Mouse (Mus musculus): Measurements from ENCODE around the gene Dgki. TPM values are rescaled to one million over a fixed set of nuclear protein-coding genes. Genes with fewer than 3 reads are reported as not detected.
A peak's percentile ranks its signal among the peaks of the same experiment; 100 is the strongest.

Gene Dgki
- polyA plus RNA-seq, 2 experiments, result 0.02 TPM; not detected in 1

DNA sequence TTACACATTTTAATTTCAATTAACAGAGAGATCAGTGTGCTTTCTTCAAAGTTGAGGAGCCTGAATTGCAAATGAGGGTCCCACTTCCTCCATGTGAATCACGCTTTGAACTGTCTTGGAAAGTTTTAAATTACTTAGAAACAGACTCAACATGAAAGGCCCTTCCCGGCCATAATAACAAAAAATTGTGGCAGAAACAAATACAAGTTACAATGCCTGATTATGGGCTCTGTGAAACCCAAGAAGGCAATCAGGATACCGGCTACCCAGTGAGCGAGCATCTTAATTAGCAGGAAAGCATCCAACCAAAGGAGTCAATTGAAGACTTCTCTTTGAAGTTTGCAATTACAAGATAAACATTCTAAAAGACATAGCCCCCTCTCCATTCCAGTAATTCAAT, 292.4 kb downstream of the Dgki start:
- Histone ChIP-seq H3K4me2 (ENCODE audit: low read depth) (no peak overlapping the region), H3K36me3 (replicated peaks; ENCODE audit: control insufficient read depth, insufficient read depth, low read depth) (no peaks in the 10 kb centered on the region), H3K9ac (replicated peaks) (no peak overlapping the region), H3K9me3 (ENCODE audit: control insufficient read depth, low read length) (no peaks in the 10 kb centered on the region), H3K4me3 (ENCODE audit: insufficient read depth in 1 of 2, low read depth in 2 of 2, low read length in 2 of 2) (no peak overlapping the region), H3K4me1 (replicated peaks; ENCODE audit: control insufficient read depth in 2 of 2, insufficient read depth in 2 of 2, low read length in 1 of 2) (no peaks in the 10 kb centered on the region), H3K27ac (no peak overlapping the region), H3K27me3 (ENCODE audit: control insufficient read depth, insufficient read depth, low read length) (no peaks in the 10 kb centered on the region)
- ATAC-seq (ENCODE audit: insufficient read depth), result no peak
- DNase-seq (ENCODE audit: low read depth in 3 of 3, low spot score in 3 of 3), result no peak
- WGBS (ENCODE audit: insufficient replicate concordance), result 48% methylated on average over 4 of the region's 4 CpGs
- TF ChIP-seq CTCF (IDR thresholded peaks at IDR 0.05; ENCODE audit: low read depth) (no peak), EP300 (IDR thresholded peaks at IDR 0.05; ENCODE audit: low read depth) (no peak)

DNA sequence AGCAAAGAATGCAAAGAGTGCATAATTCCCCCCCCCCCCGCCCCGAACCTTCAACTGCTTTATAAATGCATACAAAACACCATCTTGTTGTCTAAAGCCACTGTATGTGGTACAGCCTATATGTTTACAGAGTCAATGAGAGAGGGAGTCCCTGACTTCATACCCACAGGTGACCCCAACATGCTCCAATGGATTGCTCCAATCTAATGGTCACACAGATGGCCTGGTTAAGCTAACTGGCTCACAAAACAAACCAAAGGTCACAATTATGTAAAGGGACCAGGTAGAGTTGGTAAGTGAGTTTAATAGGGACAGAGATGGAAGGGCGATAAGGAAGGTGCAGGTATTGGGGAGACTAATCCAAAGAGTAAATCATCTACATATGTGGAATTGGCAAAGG, 295.1 kb downstream of the Dgki start:
- H3K36me3 ChIP-seq (replicated peaks; ENCODE audit: control insufficient read depth, insufficient read depth, low read depth), result no peaks in the 10 kb centered on the region
- no peak overlapping the region for H3K4me3 ChIP-seq (ENCODE audit: insufficient read depth in 1 of 2, low read depth in 2 of 2, low read length in 2 of 2)
- ATAC-seq (ENCODE audit: insufficient read depth) (no peak), DNase-seq (ENCODE audit: low read depth in 3 of 3, low spot score in 3 of 3) (peak in 1 of 3 experiments; percentile 7)
- H3K9ac ChIP-seq (replicated peaks), result no peak overlapping the region
- no peaks in the 10 kb centered on the region for H3K27me3 ChIP-seq (ENCODE audit: control insufficient read depth, insufficient read depth, low read length)
- no peaks in the 10 kb centered on the region for H3K4me1 ChIP-seq (replicated peaks; ENCODE audit: control insufficient read depth in 2 of 2, insufficient read depth in 2 of 2, low read length in 1 of 2)
- no peak overlapping the region for H3K4me2 ChIP-seq (ENCODE audit: low read depth)
- 57% methylated on average over 3 of the region's 3 CpGs for WGBS (ENCODE audit: insufficient replicate concordance)
- no peaks in the 10 kb centered on the region for H3K9me3 ChIP-seq (ENCODE audit: control insufficient read depth, low read length)
- TF ChIP-seq EP300 (IDR thresholded peaks at IDR 0.05; ENCODE audit: low read depth) (no peak), CTCF (IDR thresholded peaks at IDR 0.05; ENCODE audit: low read depth) (no peak)
- no peak overlapping the region for H3K27ac ChIP-seq

DNA sequence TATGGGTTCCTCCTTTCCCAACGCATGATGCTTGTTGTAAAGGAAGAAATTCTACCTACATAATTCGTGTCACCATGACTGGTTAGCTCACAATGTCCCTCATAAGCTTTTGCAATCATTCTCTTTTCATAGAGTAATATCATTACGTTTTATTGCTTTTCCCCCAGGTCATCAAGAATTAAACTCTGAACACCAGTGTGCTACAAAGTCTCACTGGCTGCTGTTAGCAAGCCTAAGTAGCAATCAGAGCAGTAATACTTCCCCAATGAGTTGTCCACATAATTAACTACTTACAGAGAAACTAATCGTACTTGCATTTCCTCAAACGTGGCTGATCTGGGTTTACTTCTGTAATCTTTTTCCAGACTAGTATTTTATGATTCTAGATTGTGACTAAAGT, 296.7 kb downstream of the Dgki start:
- no peak for TF ChIP-seq EP300 (IDR thresholded peaks at IDR 0.05; ENCODE audit: low read depth)
- no peak for TF ChIP-seq CTCF (IDR thresholded peaks at IDR 0.05; ENCODE audit: low read depth)
- Histone ChIP-seq H3K9me3 (ENCODE audit: control insufficient read depth, low read length) (no peaks in the 10 kb centered on the region), H3K9ac (replicated peaks) (no peak overlapping the region), H3K4me2 (ENCODE audit: low read depth) (no peak overlapping the region), H3K27ac (no peak overlapping the region), H3K4me1 (replicated peaks; ENCODE audit: control insufficient read depth in 2 of 2, insufficient read depth in 2 of 2, low read length in 1 of 2) (no peaks in the 10 kb centered on the region), H3K27me3 (ENCODE audit: control insufficient read depth, insufficient read depth, low read length) (no peaks in the 10 kb centered on the region), H3K36me3 (replicated peaks; ENCODE audit: control insufficient read depth, insufficient read depth, low read depth) (no peaks in the 10 kb centered on the region), H3K4me3 (ENCODE audit: insufficient read depth in 1 of 2, low read depth in 2 of 2, low read length in 2 of 2) (no peak overlapping the region)
- ATAC-seq (ENCODE audit: insufficient read depth) (no peak), DNase-seq (ENCODE audit: low read depth in 3 of 3, low spot score in 3 of 3) (no peak)
- 39% methylated on average over 5 of the region's 5 CpGs for WGBS (ENCODE audit: insufficient replicate concordance)

DNA sequence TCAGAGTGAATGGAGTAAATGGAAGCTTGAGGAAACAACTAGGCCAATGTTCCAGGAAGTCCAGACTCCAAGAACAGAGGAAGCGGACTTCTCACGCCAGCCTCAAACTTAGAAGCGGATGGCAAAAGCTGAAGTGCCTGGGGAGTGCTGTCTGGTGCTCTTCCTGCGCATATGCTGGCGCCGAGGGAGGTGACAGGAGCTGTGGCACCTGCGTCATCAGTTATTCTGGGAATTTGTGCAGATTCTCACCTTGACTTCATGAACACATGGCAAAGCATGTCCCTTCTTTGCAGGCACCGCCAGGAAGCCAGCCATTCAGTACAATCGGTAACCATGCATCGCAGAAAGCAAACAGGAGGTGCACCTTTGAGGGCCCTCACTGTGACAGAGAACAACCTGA, 301.0 kb downstream of the Dgki start:
- Histone ChIP-seq H3K4me3 (ENCODE audit: insufficient read depth in 1 of 2, low read depth in 2 of 2, low read length in 2 of 2) (no peak overlapping the region), H3K27me3 (ENCODE audit: control insufficient read depth, insufficient read depth, low read length) (no peaks in the 10 kb centered on the region), H3K9ac (replicated peaks) (no peak overlapping the region), H3K4me1 (replicated peaks; ENCODE audit: control insufficient read depth in 2 of 2, insufficient read depth in 2 of 2, low read length in 1 of 2) (no peaks in the 10 kb centered on the region), H3K9me3 (ENCODE audit: control insufficient read depth, low read length) (no peaks in the 10 kb centered on the region), H3K36me3 (replicated peaks; ENCODE audit: control insufficient read depth, insufficient read depth, low read depth) (no peaks in the 10 kb centered on the region), H3K4me2 (ENCODE audit: low read depth) (no peak overlapping the region), H3K27ac (no peak overlapping the region)
- DNase-seq (ENCODE audit: low read depth in 3 of 3, low spot score in 3 of 3) (no peak), ATAC-seq (ENCODE audit: insufficient read depth) (no peak)
- TF ChIP-seq CTCF (IDR thresholded peaks at IDR 0.05; ENCODE audit: low read depth) (no peak), EP300 (IDR thresholded peaks at IDR 0.05; ENCODE audit: low read depth) (no peak)
- WGBS (ENCODE audit: insufficient replicate concordance), result 66% methylated on average over 10 of the region's 10 CpGs

DNA sequence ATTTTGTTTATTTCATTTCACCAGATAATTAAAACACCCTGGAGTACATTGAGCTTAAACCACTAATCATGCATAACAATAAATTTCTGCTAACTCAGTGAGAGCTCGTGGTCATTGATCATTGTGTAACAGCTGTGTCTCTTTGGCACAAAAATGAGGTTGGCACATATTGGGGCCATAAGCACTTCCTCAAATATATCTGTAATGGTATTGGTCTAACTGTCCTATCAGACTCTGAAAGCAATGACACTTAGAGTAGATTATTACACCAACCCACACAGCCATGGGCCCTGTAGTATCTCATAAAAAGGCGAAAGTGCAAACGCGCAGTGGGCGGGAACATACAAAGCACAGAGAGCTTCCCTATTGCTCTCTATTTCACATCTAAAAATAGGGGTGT, 305.7 kb downstream of the Dgki start:
- no peak for TF ChIP-seq CTCF (IDR thresholded peaks at IDR 0.05; ENCODE audit: low read depth)
- no peak for TF ChIP-seq EP300 (IDR thresholded peaks at IDR 0.05; ENCODE audit: low read depth)

More for the DNA sequence above, 305.7 kb downstream of the Dgki start:
- Histone ChIP-seq H3K4me2 (ENCODE audit: low read depth) (no peak overlapping the region), H3K9ac (replicated peaks) (no peak overlapping the region), H3K27ac (no peak overlapping the region), H3K9me3 (ENCODE audit: control insufficient read depth, low read length) (no peaks in the 10 kb centered on the region), H3K27me3 (ENCODE audit: control insufficient read depth, insufficient read depth, low read length) (no peaks in the 10 kb centered on the region), H3K4me3 (ENCODE audit: insufficient read depth in 1 of 2, low read depth in 2 of 2, low read length in 2 of 2) (no peak overlapping the region), H3K36me3 (replicated peaks; ENCODE audit: control insufficient read depth, insufficient read depth, low read depth) (no peaks in the 10 kb centered on the region), H3K4me1 (replicated peaks; ENCODE audit: control insufficient read depth in 2 of 2, insufficient read depth in 2 of 2, low read length in 1 of 2) (no peaks in the 10 kb centered on the region)
- WGBS (ENCODE audit: insufficient replicate concordance), result 77% methylated on average over 5 of the region's 5 CpGs
- ATAC-seq (ENCODE audit: insufficient read depth), result no peak
- DNase-seq (ENCODE audit: low read depth in 3 of 3, low spot score in 3 of 3), result no peak

Measured in liver, embryonic 14.5 days (tissue).